Mouse (Mus musculus) liver, embryonic 14.5 days (tissue): ENCODE measurements at regions not wholly inside any gene's neighbourhood (a gene's known extent, or its start where the extent isn't known, plus 50 kb on each side); places are given as distances from the start of the nearest gene placed in this dataset.

Experiments used
- ATAC-seq: fragments of 200-750 bp; cut with Nextera tagmentation; 2 replicates; pipeline ENCODE4 v1.8.0; 2017; ENCODE audit warnings: moderate number of reproducible peaks, mild to moderate bottlenecking, moderate library complexity; ENCODE audit not compliant: insufficient read depth
- DNase-seq, 3 experiments: peaks; one replicate each; pipeline ENCODE4 v3.0.0-alpha.2; 2012 to 2013; ENCODE audit warnings: low read depth in 3 of 3, low spot score in 3 of 3
- H3K27ac ChIP-seq: fragments of 300-500 bp; sonication (generic); 2 replicates; pipeline ENCODE4 v1.5.1; 2014; ENCODE audit warnings: moderate library complexity, mild to moderate bottlenecking, control low read depth, inconsistent platforms
- H3K27me3 ChIP-seq: fragments of 300-500 bp; sonication (generic); 2 replicates; pipeline ENCODE4 v1.6.1; 2014; ENCODE audit warnings: mild to moderate bottlenecking, low read length, moderate library complexity; ENCODE audit not compliant: control insufficient read depth, insufficient read depth
- H3K36me3 ChIP-seq: fragments of 300-500 bp; sonication (generic); replicated peaks from 2 replicates; pipeline ENCODE4 v1.6.1; 2014; ENCODE audit warnings: low read depth; ENCODE audit not compliant: control insufficient read depth, insufficient read depth
- H3K4me1 ChIP-seq, 2 experiments: fragments of 200-500 bp in 1 of 2; fragments of 300-500 bp in 1 of 2; sonication (generic) in 1 of 2; replicated peaks; 2 replicates each; pipeline ENCODE4 v1.6.1; 2012 to 2014; ENCODE audit warnings: antibody characterized with exemption in 1 of 2, inconsistent platforms in 1 of 2, low read length in 1 of 2; ENCODE audit not compliant: control insufficient read depth in 2 of 2, insufficient read depth in 2 of 2
- H3K4me2 ChIP-seq: fragments of 300-500 bp; sonication (generic); 2 replicates; pipeline ENCODE4 v1.6.1; 2014; ENCODE audit warnings: low read depth, mild to moderate bottlenecking, control low read depth, moderate library complexity
- H3K4me3 ChIP-seq, 2 experiments: fragments of 200-500 bp in 1 of 2; fragments of 300-500 bp in 1 of 2; sonication (generic) in 1 of 2; 2 replicates each; pipeline ENCODE4 v1.5.1; 2012 to 2014; ENCODE audit warnings: low read depth in 2 of 2, low read length in 2 of 2, mild to moderate bottlenecking in 2 of 2, control low read depth in 1 of 2, inconsistent platforms in 1 of 2, moderate library complexity in 1 of 2; ENCODE audit not compliant: insufficient read depth in 1 of 2
- H3K9ac ChIP-seq: fragments of 300-500 bp; sonication (generic); replicated peaks from 2 replicates; pipeline ENCODE4 v1.6.1; 2014; ENCODE audit warnings: mild to moderate bottlenecking, control low read depth, moderate library complexity
- H3K9me3 ChIP-seq: fragments of 300-500 bp; sonication (generic); 2 replicates; pipeline ENCODE4 v1.6.1; 2016; ENCODE audit warnings: low read length, mixed read lengths; ENCODE audit not compliant: control insufficient read depth
- CTCF ChIP-seq: IDR thresholded peaks from 2 replicates; pipeline ENCODE4 v1.5.1; 2016; ENCODE audit warnings: antibody characterized with exemption, low read depth, control low read depth
- EP300 ChIP-seq: IDR thresholded peaks from 2 replicates; pipeline ENCODE4 v1.6.1; 2016; ENCODE audit warnings: antibody characterized with exemption, low read depth
- WGBS: fragments of 180-500 bp; shearing (Covaris S2); extraction: QIAGEN DNeasy Blood & Tissue Kit; methylation state at CpG from one replicate; pipeline ENCODE4 v1.1.7; 2014; ENCODE audit not compliant: insufficient replicate concordance; 5-methylcytosine and 5-hydroxymethylcytosine counted together

DNA sequence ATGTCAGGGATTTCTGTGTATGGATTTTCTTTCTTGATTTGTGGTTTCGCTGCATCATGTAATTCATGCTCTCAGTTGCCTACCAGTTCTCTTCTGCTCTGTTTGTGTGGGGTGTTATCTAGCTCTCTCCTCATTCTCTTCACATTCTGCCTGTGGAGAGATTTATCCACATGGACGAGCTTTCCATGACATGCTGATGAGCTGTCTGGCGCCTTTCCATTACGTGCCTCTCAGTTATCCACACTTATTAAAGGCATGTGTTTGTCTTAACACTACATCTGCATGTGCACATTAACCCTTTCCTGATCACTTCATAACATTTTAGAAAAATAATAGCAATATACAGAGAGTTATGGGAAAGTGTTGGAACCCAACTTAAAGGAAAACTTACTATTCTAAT is 106.6 kb upstream of the Negr1 start:
- H3K9ac ChIP-seq, result no peak overlapping the region
- no peak overlapping the region for H3K4me2 ChIP-seq
- H3K4me3 ChIP-seq, result no peak overlapping the region
- WGBS, result 56% methylated on average over 4 of the region's 4 CpGs
- ATAC-seq (no peak), DNase-seq (no peak)
- H3K4me1 ChIP-seq, result no peaks in the 10 kb centered on the region
- no peaks in the 10 kb centered on the region for H3K36me3 ChIP-seq
- H3K9me3 ChIP-seq, result no peaks in the 10 kb centered on the region
- no peaks in the 10 kb centered on the region for H3K27me3 ChIP-seq
- TF ChIP-seq EP300, result no peak
- no peak for TF ChIP-seq CTCF
- no peak overlapping the region for H3K27ac ChIP-seq

DNA sequence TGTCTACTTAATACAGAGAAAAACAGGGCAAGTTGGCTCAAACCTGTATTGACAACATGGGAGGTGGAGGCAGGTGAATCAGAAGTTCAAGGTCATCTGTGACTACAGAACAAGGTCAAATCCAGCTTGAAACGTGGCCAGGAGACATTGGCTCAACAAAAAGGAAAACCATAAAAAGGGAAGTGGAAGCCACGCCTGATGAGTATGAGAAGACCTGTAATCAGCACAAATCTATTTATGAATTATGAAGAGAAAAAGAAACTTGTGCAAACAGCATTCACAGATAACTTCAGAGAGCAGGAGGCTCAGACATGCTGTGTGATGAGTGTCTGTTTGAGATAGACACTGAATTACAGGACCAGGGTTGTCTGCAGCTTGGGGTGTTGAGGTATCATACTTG is 98.3 kb upstream of the Negr1 start:
- DNase-seq, result no peak

DNA sequence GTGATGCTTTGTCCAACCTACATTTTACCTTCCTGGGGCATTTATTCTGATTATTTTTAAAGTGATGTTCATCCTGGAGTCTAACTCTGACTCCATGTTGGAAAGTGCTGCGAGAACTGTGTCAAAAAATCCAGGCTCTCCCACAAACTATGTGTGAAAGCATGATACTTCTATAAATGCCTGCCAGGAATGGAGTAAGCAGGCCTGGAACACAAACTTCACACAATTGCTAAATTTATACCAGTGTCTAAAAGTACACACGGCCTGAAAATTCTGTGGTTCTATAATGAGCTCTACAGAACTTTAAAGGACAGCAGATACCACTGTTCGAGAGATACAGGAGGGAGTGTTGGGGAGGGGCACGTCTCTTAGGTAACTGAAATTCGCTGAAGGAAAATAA is 96.0 kb upstream of the Negr1 start:
- H3K9ac ChIP-seq, result no peak overlapping the region
- 48% methylated on average over 5 of the region's 5 CpGs for WGBS
- H3K9me3 ChIP-seq, result no peaks in the 10 kb centered on the region
- no peaks in the 10 kb centered on the region for H3K36me3 ChIP-seq
- H3K27me3 ChIP-seq, result no peaks in the 10 kb centered on the region
- ATAC-seq, result no peak
- no peak for DNase-seq
- H3K4me2 ChIP-seq, result no peak overlapping the region
- H3K27ac ChIP-seq, result no peak overlapping the region
- no peak overlapping the region for H3K4me3 ChIP-seq
- no peaks in the 10 kb centered on the region; a peak in 1 of 4 replicates for H3K4me1 ChIP-seq
- TF ChIP-seq CTCF, result no peak
- no peak for TF ChIP-seq EP300

More for the DNA sequence above, 98.3 kb upstream of the Negr1 start:
- no peaks in the 10 kb centered on the region for H3K27me3 ChIP-seq
- H3K9ac ChIP-seq, result no peak overlapping the region
- WGBS, result 6% methylated on average over 2 of the region's 2 CpGs
- no peaks in the 10 kb centered on the region; a peak in 1 of 4 replicates for H3K4me1 ChIP-seq
- no peak overlapping the region for H3K4me2 ChIP-seq
- TF ChIP-seq EP300 (no peak), CTCF (no peak)
- H3K27ac ChIP-seq, result no peak overlapping the region
- H3K36me3 ChIP-seq, result no peaks in the 10 kb centered on the region
- no peaks in the 10 kb centered on the region for H3K9me3 ChIP-seq
- no peak overlapping the region for H3K4me3 ChIP-seq
- ATAC-seq, result no peak

DNA sequence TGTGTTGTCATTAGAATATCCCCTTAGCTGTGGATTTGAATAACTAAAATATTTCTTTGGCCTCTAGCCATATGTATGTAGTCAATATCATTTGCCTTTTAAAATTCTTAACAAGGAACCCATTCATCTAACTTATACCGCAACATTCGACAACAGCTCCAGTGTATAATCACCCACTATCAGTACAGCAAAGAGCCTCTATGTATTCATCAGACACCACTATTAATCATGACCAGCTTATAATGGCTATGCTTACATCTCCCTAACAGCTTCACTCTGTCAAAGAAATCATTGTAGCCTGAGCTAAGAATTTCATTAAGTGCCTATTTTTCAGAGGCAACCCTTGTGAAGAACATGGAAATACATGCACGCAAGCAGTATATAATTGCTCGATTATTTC is 88.9 kb upstream of the Negr1 start:
- Histone ChIP-seq H3K4me2 (no peak overlapping the region), H3K27me3 (no peaks in the 10 kb centered on the region), H3K27ac (no peak overlapping the region), H3K4me1 (no peaks in the 10 kb centered on the region), H3K36me3 (no peaks in the 10 kb centered on the region), H3K4me3 (no peak overlapping the region), H3K9me3 (no peaks in the 10 kb centered on the region), H3K9ac (no peak overlapping the region)
- DNase-seq (no peak), ATAC-seq (no peak)
- no peak for TF ChIP-seq EP300
- no peak for TF ChIP-seq CTCF
- WGBS, result 78% methylated on average over 4 of the region's 4 CpGs
